31 mouse cellular contexts compared by ENCODE assay signal in the genomic region with DNA sequence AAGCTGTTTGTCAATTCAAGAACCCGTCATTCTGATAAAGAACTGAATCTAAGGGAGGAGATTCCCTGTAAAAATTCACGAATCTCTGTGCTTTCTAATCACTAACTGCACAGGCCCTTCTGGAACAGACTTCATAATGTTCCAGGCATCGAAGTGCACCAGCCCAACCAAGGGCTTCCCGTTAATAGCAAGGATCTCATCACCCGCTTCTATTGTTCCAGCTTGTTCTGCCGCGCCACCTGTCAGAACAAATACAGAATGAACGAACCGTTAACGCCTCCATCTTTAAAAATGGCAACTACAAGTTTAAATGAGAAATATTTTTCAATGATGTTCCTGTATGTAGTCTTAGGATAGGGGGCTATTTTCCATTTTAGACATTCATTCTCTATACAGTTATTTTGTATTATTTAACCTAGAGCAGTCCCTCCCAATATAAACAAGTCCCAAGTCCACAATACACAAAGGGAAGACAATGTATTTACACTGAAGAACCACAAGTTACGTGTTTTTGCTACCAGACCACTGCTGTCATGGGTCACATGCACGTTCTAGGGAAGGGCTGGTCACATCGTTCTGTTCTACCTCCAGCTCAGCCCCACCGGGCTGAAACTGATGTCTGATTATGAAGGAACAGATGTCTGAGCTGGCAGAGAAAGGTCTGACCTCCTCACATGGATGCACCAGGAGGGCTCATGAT. TPM values are rescaled to one million over a fixed set of nuclear protein-coding genes. Genes with fewer than 3 reads are reported as not detected.
DNase-seq lines count a peak whose midpoint lies in the region; ATAC-seq and TF ChIP-seq lines count a peak whose summit lies in the region.
"Had no signal": no experiment of that assay in that cellular context is flagged by ENCODE, and none has a peak within 500 bp of the region (broad histone marks: within the 10 kb centered on the region; RNA-seq: fewer than 3 reads in every experiment).

No protein-coding gene starts in this region.

- H3K4me3 ChIP-seq in intestine, embryonic 14.5 days (ENCODE audit: low read depth, low read length): no peak overlapping the region
- H3K4me3 ChIP-seq in intestine, postnatal 0 days (ENCODE audit: low read depth, low read length): no peak overlapping the region
- no peak overlapping the region for H3K4me3 ChIP-seq in forebrain, embryonic 12.5 days (replicated peaks)
- H3K4me3 ChIP-seq: forebrain, embryonic 15.5 days; heart, embryonic 13.5 days; hindbrain, embryonic 10.5 days; hindbrain, embryonic 15.5 days; liver, embryonic 13.5 days had no signal

- H3K27ac ChIP-seq in intestine, embryonic 14.5 days (ENCODE audit: low read depth): no peak overlapping the region
- H3K27ac ChIP-seq in intestine, postnatal 0 days (ENCODE audit: low read depth, low read length): no peak overlapping the region
- H3K27ac ChIP-seq in forebrain, embryonic 12.5 days: no peak overlapping the region
- H3K27ac ChIP-seq: forebrain, embryonic 15.5 days; heart, embryonic 13.5 days; hindbrain, embryonic 10.5 days; hindbrain, embryonic 15.5 days; kidney, postnatal 0 days; liver, embryonic 13.5 days; macrophage; stomach, postnatal 0 days had no signal

- DNase-seq in intestine, embryonic 14.5 days (ENCODE audit: low spot score): peak; percentile 37
- peak; percentile 33 for DNase-seq in brain, adult 2 months (ENCODE audit: low read depth, low spot score)
- peak; percentile 22 for DNase-seq in layer of hippocampus, adult 9-10 months (ENCODE audit: low spot score)
- DNase-seq in retina, postnatal 1 day: peak; percentile 68
- DNase-seq in urinary bladder, adult 18-20 months (ENCODE audit: low spot score in 2 of 2): no peak
- DNase-seq: adrenal gland, postnatal 36 days; cerebellum, adult 2 months; cerebellum, postnatal 14 days; heart, postnatal 10 days; kidney, adult 8-10 months; kidney, postnatal 4 days; left cerebral cortex, postnatal 4 days; liver, embryonic 13.5 days; lung, adult 2 months; lung, postnatal 10 days; midbrain, embryonic 14.5 days; right cerebral cortex, postnatal 4 days; thymus, adult 2 months; thymus, postnatal 36 days had no signal

- ATAC-seq in intestine, embryonic 14.5 days (replicated peaks; ENCODE audit: low FRiP score, low TSS enrichment, low read depth): no peak
- ATAC-seq in intestine, postnatal 0 days: no peak
- no peak for ATAC-seq in forebrain, embryonic 12.5 days (ENCODE audit: low FRiP score)
- ATAC-seq: forebrain, embryonic 15.5 days; inflammation-experienced regulatory T-cells, adult 6 months had no signal

- H3K9me3 ChIP-seq in intestine, embryonic 14.5 days (ENCODE audit: control insufficient read depth, low read length): no peaks in the 10 kb centered on the region
- H3K9me3 ChIP-seq in intestine, postnatal 0 days (ENCODE audit: control insufficient read depth): no peaks in the 10 kb centered on the region
- H3K9me3 ChIP-seq in forebrain, embryonic 12.5 days: no peaks in the 10 kb centered on the region
- H3K9me3 ChIP-seq: forebrain, embryonic 15.5 days; heart, embryonic 13.5 days; hindbrain, embryonic 10.5 days; hindbrain, embryonic 15.5 days; liver, embryonic 13.5 days had no signal

- no peak overlapping the region for H3K4me2 ChIP-seq in intestine, embryonic 14.5 days (ENCODE audit: low read length)
- no peak overlapping the region for H3K4me2 ChIP-seq in intestine, postnatal 0 days (replicated peaks; ENCODE audit: low read depth)
- H3K4me2 ChIP-seq in forebrain, embryonic 12.5 days: no peak overlapping the region
- H3K4me2 ChIP-seq: forebrain, embryonic 15.5 days; heart, embryonic 13.5 days; hindbrain, embryonic 15.5 days; liver, embryonic 13.5 days had no signal

- no peaks in the 10 kb centered on the region for H3K4me1 ChIP-seq in intestine, embryonic 14.5 days (replicated peaks; ENCODE audit: control insufficient read depth, insufficient read depth, low read length)
- H3K4me1 ChIP-seq in intestine, postnatal 0 days (replicated peaks; ENCODE audit: control insufficient read depth, insufficient read depth, low read length): no peaks in the 10 kb centered on the region; the same call in none of the 2 replicates
- H3K4me1 ChIP-seq in forebrain, embryonic 12.5 days: peaks cover 12% of the 10 kb centered on the region

- H3K27me3 ChIP-seq in intestine, embryonic 14.5 days (replicated peaks; ENCODE audit: control insufficient read depth, insufficient read depth, low read length): no peaks in the 10 kb centered on the region
- H3K27me3 ChIP-seq in intestine, postnatal 0 days (replicated peaks; ENCODE audit: control insufficient read depth, insufficient read depth, low read length): no peaks in the 10 kb centered on the region
- no peaks in the 10 kb centered on the region for H3K27me3 ChIP-seq in forebrain, embryonic 12.5 days
- H3K27me3 ChIP-seq: forebrain, embryonic 15.5 days; heart, embryonic 13.5 days; hindbrain, embryonic 15.5 days; liver, embryonic 13.5 days had no signal

- no peak overlapping the region for H3K9ac ChIP-seq in intestine, embryonic 14.5 days (ENCODE audit: low read length)
- no peak overlapping the region for H3K9ac ChIP-seq in intestine, postnatal 0 days (ENCODE audit: low read depth, low read length)
- H3K9ac ChIP-seq in forebrain, embryonic 12.5 days: no peak overlapping the region
- H3K9ac ChIP-seq: forebrain, embryonic 15.5 days; heart, embryonic 13.5 days; hindbrain, embryonic 15.5 days; liver, embryonic 13.5 days had no signal

- H3K36me3 ChIP-seq in intestine, embryonic 14.5 days (ENCODE audit: control insufficient read depth, insufficient read depth, low read length): peaks cover 18% of the 10 kb centered on the region
- H3K36me3 ChIP-seq in intestine, postnatal 0 days (ENCODE audit: control insufficient read depth, insufficient read depth): peaks cover 42% of the 10 kb centered on the region
- H3K36me3 ChIP-seq in forebrain, embryonic 12.5 days (replicated peaks): no peaks in the 10 kb centered on the region
- H3K36me3 ChIP-seq: forebrain, embryonic 15.5 days had no signal

- TF ChIP-seq CTCF in intestine, postnatal 0 days (IDR thresholded peaks at IDR 0.05; ENCODE audit: low read depth): no peak

- WGBS in intestine, embryonic 14.5 days: 90% methylated on average over 14 of the region's 14 CpGs
- 85% methylated on average over 14 of the region's 14 CpGs for WGBS in intestine, postnatal 0 days
- 88% methylated on average over 14 of the region's 14 CpGs for WGBS in forebrain, embryonic 12.5 days

RNA-seq across cellular contexts. Expression of a gene that starts 40.5 kb away (rescaled TPM):
- 1.4 and 1.7 TPM in 2 replicates for polyA plus RNA-seq in intestine, embryonic 14.5 days (2014; fragmentation: Nextera tagmentation; extraction: Ambion mirVana)
- 6.5 and 6.9 TPM in 2 replicates for polyA plus RNA-seq in intestine, postnatal 0 days (2015; fragmentation: Nextera tagmentation; extraction: Ambion mirVana)
- polyA plus RNA-seq in forebrain, embryonic 12.5 days (2016; fragmentation: Nextera tagmentation; extraction: Ambion mirVana): 1.1 TPM in 1 of 2 replicates, not detected in the other
- polyA plus RNA-seq: cerebellum, adult 2 months; cortical plate, adult 2 months; inflammation-experienced regulatory T-cells, adult 6 months; lung, adult 2 months; spleen, adult 2 months; thymus, adult 2 months had no signal

RNA-seq across cellular contexts. Expression of a gene that starts 40.9 kb away (rescaled TPM):
- polyA plus RNA-seq in intestine, embryonic 14.5 days (2014; fragmentation: Nextera tagmentation; extraction: Ambion mirVana): 93.2 and 98.0 TPM in 2 replicates
- 67.9 and 70.0 TPM in 2 replicates for polyA plus RNA-seq in intestine, postnatal 0 days (2015; fragmentation: Nextera tagmentation; extraction: Ambion mirVana)
- 85.3 and 88.5 TPM in 2 replicates for polyA plus RNA-seq in forebrain, embryonic 12.5 days (2016; fragmentation: Nextera tagmentation; extraction: Ambion mirVana)

Comparison
In these comparisons a context has a peak if more than half of its experiments do, and no peak if none do; other contexts are left out.
1. DNase-seq: peak in intestine, embryonic 14.5 days (single experiment), brain, adult 2 months (single experiment), layer of hippocampus, adult 9-10 months (single experiment) and retina, postnatal 1 day (single experiment); none in urinary bladder, adult 18-20 months (0 of 2).